Mouse (Mus musculus) layer of hippocampus, postnatal 25 days (tissue): Measurements from ENCODE around the gene Ltb4r1. TPM values are rescaled to one million over a fixed set of nuclear protein-coding genes. Genes with fewer than 3 reads are reported as not detected.

Experiments
- DNase-seq, 2 experiments: peaks; one replicate each; pipeline ENCODE4 v3.0.0; 2022; ENCODE audit warnings: mixed read lengths in 2 of 2, low spot score in 1 of 2; ENCODE audit errors: extremely low spot score in 1 of 2
- total RNA-seq, 2 experiments: library from RNA; stranded (reverse); gene quantifications; 2 replicates each; pipeline ENCODE4 v1.2.3; 2021

The Ltb4r1 gene
- total RNA-seq, 2 experiments from 2014 or later, result 0.32 TPM; not detected in 1

- peak in 1 of 2 experiments; percentile 2 for DNase-seq
Observed at GRCm38 (mm10) chr14:55782361-55782960, 16.7 kb downstream of the Ltb4r1 start.

DNA sequence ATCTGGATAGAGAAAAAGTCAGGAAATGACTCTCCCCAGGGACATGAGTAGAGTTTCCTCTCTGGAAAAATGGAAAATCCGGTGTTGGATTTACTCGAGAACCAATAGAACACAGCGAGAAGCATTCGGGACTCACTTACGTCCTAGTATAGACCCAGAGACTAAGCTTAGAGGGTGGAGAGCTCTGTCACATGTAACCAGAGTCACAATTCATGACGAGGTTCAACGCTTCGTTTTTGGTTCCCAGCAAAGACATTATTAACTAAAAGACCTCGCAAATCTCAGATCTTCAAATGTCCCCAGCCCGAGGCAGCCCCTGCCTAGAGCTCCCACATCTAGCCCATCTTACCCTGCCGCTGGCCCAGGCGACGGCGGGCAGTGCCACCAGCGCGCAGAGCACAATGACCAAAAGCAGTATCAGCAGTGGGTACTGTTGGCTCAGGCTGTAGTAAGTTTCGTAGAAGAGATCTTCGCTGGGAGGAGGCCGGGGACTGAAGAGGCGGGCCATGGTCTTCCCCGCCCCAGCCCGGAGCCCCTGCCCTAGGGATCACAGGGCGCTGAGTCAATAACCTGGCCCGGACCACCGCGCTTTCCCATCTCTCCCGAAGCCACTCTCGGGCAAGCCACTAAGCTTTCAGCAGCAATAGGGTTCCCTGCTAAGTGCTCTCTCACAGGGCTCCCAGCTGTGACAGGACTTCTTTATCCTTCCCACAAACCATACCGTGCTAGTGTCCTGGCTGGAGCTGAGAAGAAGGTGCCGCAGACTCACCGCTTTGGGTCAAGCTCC, 17.6 kb downstream of the Ltb4r1 start:
- DNase-seq, result peak in 1 of 2 experiments; percentile 6

DNA sequence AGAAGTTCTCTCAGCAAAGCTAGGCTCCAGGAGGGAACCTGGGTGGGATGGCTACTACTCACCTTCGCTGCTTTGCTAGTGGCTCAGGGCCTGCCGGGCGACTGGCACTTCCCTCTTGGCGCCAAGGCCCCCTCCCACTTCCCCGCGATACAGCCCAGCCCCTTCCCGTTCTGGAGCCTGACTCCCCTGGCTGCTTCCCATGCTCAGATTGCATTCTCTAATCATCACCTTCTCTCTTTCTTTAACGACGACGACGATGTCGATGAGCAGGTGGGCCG, 18.1 kb downstream of the Ltb4r1 start, which contains the start of gene Adcy4:
Adcy4 (minus strand) TSS at position 138 of the 278 bp plus-strand sequence.
- peak in 1 of 2 experiments; percentile 4 for DNase-seq

GRCm38 (mm10) chr14:55785195-55785594, 19.4 kb downstream of the Ltb4r1 start:
- DNase-seq, result peak in 1 of 2 experiments; percentile 5

DNA sequence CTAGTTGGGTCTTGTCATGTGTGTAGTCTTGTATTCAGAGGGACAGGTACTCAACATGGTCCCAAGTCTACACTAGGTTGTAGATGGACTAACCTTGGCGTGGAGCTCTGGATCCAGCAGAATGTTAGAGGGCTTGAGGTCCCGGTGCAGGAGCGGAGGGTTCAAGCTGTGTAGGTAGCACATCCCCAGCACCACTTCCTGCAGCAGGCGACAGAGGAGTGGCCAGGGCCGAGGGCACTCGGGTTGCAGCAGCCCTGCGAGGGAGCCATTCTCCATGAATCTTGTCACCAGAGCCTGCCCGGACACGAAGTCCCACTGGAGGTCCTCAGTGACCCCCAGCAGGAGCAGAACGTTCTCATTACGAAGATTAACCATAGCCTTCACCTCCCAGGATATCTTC, 22.0 kb downstream of the Ltb4r1 start:
- peak in 1 of 2 experiments; percentile 4 for DNase-seq

- peak in 1 of 2 experiments; percentile 1 for DNase-seq
Observed at GRCm38 (mm10) chr14:55788256-55789050, 22.7 kb downstream of the Ltb4r1 start, which contains the start of gene Ripk3. Gene Ripk3, minus strand, starts transcription at chr14:55788865.

- no peak for DNase-seq
Observed at GRCm38 (mm10) chr14:55793461-55793860, 27.7 kb downstream of the Ltb4r1 start.

DNA sequence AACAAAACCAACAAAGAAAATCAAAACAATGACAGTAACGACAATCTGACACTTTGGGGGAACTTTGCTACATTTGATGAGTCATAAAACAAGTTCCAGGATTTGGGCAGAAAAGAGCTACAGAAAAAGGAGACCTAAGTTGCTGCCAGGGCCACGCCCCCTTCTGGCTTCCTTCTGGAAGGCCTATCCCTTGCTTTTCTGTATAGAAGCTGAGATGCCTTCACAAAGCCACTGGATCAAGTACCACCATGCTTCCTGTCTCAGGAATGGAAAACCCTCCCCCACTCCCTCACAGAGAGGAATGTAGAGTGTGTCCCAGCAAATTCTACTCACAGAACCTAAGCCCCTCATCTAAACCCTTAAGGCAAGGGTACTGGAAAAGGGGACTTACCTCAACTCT, 28.2 kb downstream of the Ltb4r1 start:
- DNase-seq, result no peak

- DNase-seq, result no peak
Observed at GRCm38 (mm10) chr14:55795380-55796163, 29.8 kb downstream of the Ltb4r1 start.

DNA sequence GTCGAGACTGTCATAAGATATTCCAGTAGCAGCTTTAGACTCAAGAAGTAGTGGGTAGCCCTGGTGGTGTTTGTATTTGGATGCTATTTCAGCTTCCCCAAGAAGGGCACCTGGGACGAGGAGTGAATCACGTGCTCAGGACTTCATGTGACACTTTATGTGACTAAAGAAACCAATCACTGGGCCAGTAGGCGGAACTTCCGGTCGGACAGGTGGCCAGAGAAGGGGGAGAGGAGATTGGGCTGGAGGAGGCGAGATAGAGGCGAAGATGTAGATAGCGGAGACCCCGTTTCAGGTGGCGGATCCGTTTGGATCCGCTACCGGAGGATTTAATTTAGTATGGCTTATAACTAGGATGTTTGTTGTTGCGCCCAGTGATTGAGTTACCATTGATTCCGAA, 49.1 kb downstream of the Ltb4r1 start:
- peak in 1 of 2 experiments; percentile 31 for DNase-seq

DNA sequence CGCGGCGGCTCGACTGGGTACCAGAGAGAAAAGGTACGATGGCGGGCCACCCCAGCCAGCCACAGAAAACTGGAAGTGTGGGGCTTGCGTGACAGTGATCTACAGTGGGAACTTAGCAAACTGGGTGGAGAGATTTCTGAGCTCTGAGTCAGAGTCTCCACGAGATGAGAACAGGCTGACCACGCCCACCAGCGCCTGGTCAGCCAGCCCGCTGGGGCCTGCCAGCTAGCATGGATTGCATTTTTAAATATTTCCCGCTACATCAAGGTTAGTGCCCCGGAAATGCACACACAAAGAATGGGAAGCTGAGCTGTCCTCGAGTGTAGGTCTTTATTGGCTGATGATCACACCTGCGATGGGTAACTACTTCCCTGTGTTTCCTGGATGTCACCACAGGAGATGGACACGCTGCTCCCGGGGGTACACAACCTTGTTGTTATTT, 49.6 kb downstream of the Ltb4r1 start:
- DNase-seq, result no peak

Other genes starting within 250 kb of the Ltb4r1 start
- gene Nrl, start 241.0 kb upstream of the Ltb4r1 start, total RNA-seq, result 1 to 10 TPM; 2.1 to 2.2 TPM
- gene Pck2, start 225.7 kb upstream of the Ltb4r1 start, total RNA-seq, result 10 to 100 TPM; 37.2 to 37.8 TPM
- 10 to 100 TPM; 72.7 to 86.4 TPM for gene Dcaf11, start 206.0 kb upstream of the Ltb4r1 start, total RNA-seq
- under 1 TPM; 0.89 to 0.92 TPM for gene A730061H03Rik, start 205.6 kb upstream of the Ltb4r1 start, total RNA-seq
- gene Fitm1, start 190.3 kb upstream of the Ltb4r1 start, total RNA-seq, result not detected
- 10 to 100 TPM; 49.3 to 56.6 TPM for gene Psme1, start 187.8 kb upstream of the Ltb4r1 start, total RNA-seq
- gene Emc9, start 180.7 kb upstream of the Ltb4r1 start, total RNA-seq, result 10 to 100 TPM; 47.2 to 56.6 TPM
- gene Psme2, start 174.8 kb upstream of the Ltb4r1 start, total RNA-seq, result 10 to 100 TPM; 47.9 to 55.6 TPM
- 10 to 100 TPM; 36.4 to 41.9 TPM for gene Rnf31, start 174.3 kb upstream of the Ltb4r1 start, total RNA-seq
- 10 to 100 TPM in 1 of 2 experiments, 1 to 10 TPM in 1; 9.6 to 12.2 TPM for gene Irf9, start 162.4 kb upstream of the Ltb4r1 start, total RNA-seq
- 1 to 10 TPM; 1.2 to 2.7 TPM for gene Rec8, start 147.9 kb upstream of the Ltb4r1 start, total RNA-seq
- gene Ipo4, start 130.0 kb upstream of the Ltb4r1 start, total RNA-seq, result 100 to 1,000 TPM; 118 to 121 TPM
- gene Gm49378, start 128.1 kb upstream of the Ltb4r1 start, total RNA-seq, result 1 to 10 TPM; 2.1 to 6.3 TPM
- gene Tm9sf1, start 122.2 kb upstream of the Ltb4r1 start, total RNA-seq, result 10 to 100 TPM; 42.2 to 49.7 TPM
- gene Tssk4, start 115.8 kb upstream of the Ltb4r1 start, total RNA-seq, result under 1 TPM; 0.71 to 0.94 TPM
- gene Mdp1, start 105.5 kb upstream of the Ltb4r1 start, total RNA-seq, result 10 to 100 TPM; 49.2 to 50.4 TPM
- gene Gmpr2, start 94.0 kb upstream of the Ltb4r1 start, total RNA-seq, result 10 to 100 TPM; 26.8 to 29.3 TPM
- 100 to 1,000 TPM; 303 to 311 TPM for gene Nedd8, start 93.8 kb upstream of the Ltb4r1 start, total RNA-seq
- gene Tinf2, start 84.1 kb upstream of the Ltb4r1 start, total RNA-seq, result 10 to 100 TPM; 14.0 to 14.9 TPM
- under 1 TPM; 0.17 to 0.23 TPM for gene Tgm1, start 52.0 kb upstream of the Ltb4r1 start, total RNA-seq
- 10 to 100 TPM; 40.1 to 45.0 TPM for gene Rabggta, start 43.7 kb upstream of the Ltb4r1 start, total RNA-seq
- 10 to 100 TPM; 78.3 to 94.9 TPM for gene Dhrs1, start 20.3 kb upstream of the Ltb4r1 start, total RNA-seq
- 10 to 100 TPM; 13.4 to 13.6 TPM for gene Nop9, start 20.3 kb upstream of the Ltb4r1 start, total RNA-seq
- gene Cideb, start 7.5 kb upstream of the Ltb4r1 start, total RNA-seq, result 1 to 10 TPM; 1.4 to 2.1 TPM
- gene Ltb4r2, start 4.5 kb upstream of the Ltb4r1 start, total RNA-seq, result under 1 TPM; 0.10 to 0.19 TPM
- gene Adcy4, start 18.1 kb downstream of the Ltb4r1 start, total RNA-seq, result 1 to 10 TPM; 3.9 to 5.9 TPM
- gene Ripk3, start 22.9 kb downstream of the Ltb4r1 start, total RNA-seq, result 1 to 10 TPM in 1 of 2 experiments, under 1 TPM in 1; 0.61 to 1.2 TPM
- 1 to 10 TPM; 1.6 to 3.9 TPM for gene Nfatc4, start 57.2 kb downstream of the Ltb4r1 start, total RNA-seq
- 10 to 100 TPM in 1 of 2 experiments, 1 to 10 TPM in 1; 8.5 to 10.7 TPM for gene Nynrin, start 88.0 kb downstream of the Ltb4r1 start, total RNA-seq
- gene Cbln3, start 118.4 kb downstream of the Ltb4r1 start, total RNA-seq, result 1 to 10 TPM in 1 of 2 experiments, under 1 TPM in 1; 0.42 to 1.4 TPM
- 10 to 100 TPM; 10.5 to 12.1 TPM for gene Khnyn, start 119.0 kb downstream of the Ltb4r1 start, total RNA-seq
- gene Sdr39u1, start 134.3 kb downstream of the Ltb4r1 start, total RNA-seq, result 10 to 100 TPM; 74.9 to 79.0 TPM
- under 1 TPM in 1 of 2 experiments, not detected in 1; 0.59 TPM for gene Cma1, start 178.7 kb downstream of the Ltb4r1 start, total RNA-seq
- gene Cma2, start 185.0 kb downstream of the Ltb4r1 start, total RNA-seq, result not detected